Mouse (Mus musculus) CD8-positive naive resting alpha-beta T cell, adult 2 months (primary cell): ENCODE measurements around the gene Nipal4.

ENCODE experiments used
- DNase-seq, 2 experiments: peaks; one replicate each; pipeline ENCODE4 v3.0.0; 2022; ENCODE audit warnings: low read depth in 2 of 2, low spot score in 2 of 2

Nipal4 gene

GRCm38 (mm10) chr11:46115411-46116173, 50.7 kb downstream of the Nipal4 start:
- no peak for DNase-seq

GRCm38 (mm10) chr11:46115011-46115410, 51.3 kb downstream of the Nipal4 start:
- DNase-seq, result no peak

GRCm38 (mm10) chr11:46114221-46114620, 52.1 kb downstream of the Nipal4 start:
- no peak for DNase-seq

- DNase-seq, result no peak
Measured at GRCm38 (mm10) chr11:46113211-46113610, 53.1 kb downstream of the Nipal4 start.

GRCm38 (mm10) chr11:46110945-46111287, 55.4 kb downstream of the Nipal4 start:
- DNase-seq, result no peak

GRCm38 (mm10) chr11:46110156-46110944, 56.0 kb downstream of the Nipal4 start:
- no peak for DNase-seq

GRCm38 (mm10) chr11:46109206-46109605, 57.1 kb downstream of the Nipal4 start:
- DNase-seq, result no peak

- DNase-seq, result no peak
Measured at GRCm38 (mm10) chr11:46107046-46107445, 59.3 kb downstream of the Nipal4 start.

- DNase-seq, result no peak
Measured at GRCm38 (mm10) chr11:46102107-46102506, 64.2 kb downstream of the Nipal4 start.
